In genomic region chr8:57332676-57333482, GRCm38 (mm10) we compare ENCODE assay signal across 12 mouse cellular contexts. TPM values are rescaled to one million over a fixed set of nuclear protein-coding genes. Genes with fewer than 3 reads are reported as not detected.
DNase-seq lines count a peak whose midpoint lies in the region; ATAC-seq lines count a peak whose summit lies in the region.
"Had no signal": no experiment of that assay in that cellular context is flagged by ENCODE, and none has a peak within 500 bp of the region (broad histone marks: within the 10 kb centered on the region; RNA-seq: fewer than 3 reads in every experiment).

No protein-coding gene starts in this region.

- 1% methylated on average over 26 of the region's 26 CpGs for WGBS in lung, embryonic 15.5 days
- WGBS in heart, embryonic 11.5 days (ENCODE audit: insufficient replicate concordance), result under 1% methylated on average over 26 of the region's 26 CpGs
- WGBS in intestine, embryonic 16.5 days, result 3% methylated on average over 26 of the region's 26 CpGs
- 6% methylated on average over 26 of the region's 26 CpGs for WGBS in stomach, embryonic 14.5 days

- no peak for DNase-seq in lung, postnatal 10 days
- DNase-seq in spleen, postnatal 36 days (ENCODE audit: low spot score in 2 of 2), result no peak
- no peak for DNase-seq in adrenal gland, postnatal 25 days
- DNase-seq: thymus, adult 2 months had no signal

- peaks cover 19% of the 10 kb centered on the region for H3K4me1 ChIP-seq in lung, embryonic 15.5 days
- H3K4me1 ChIP-seq in heart, embryonic 11.5 days (ENCODE audit: control insufficient read depth, insufficient read depth, low read length), result peaks cover 21% of the 10 kb centered on the region
- 0 out of 2 replicates have a peak, but pooled peaks cover 3% of the 10 kb centered on the region for H3K4me1 ChIP-seq in intestine, embryonic 16.5 days (ENCODE audit: control insufficient read depth, insufficient read depth, low read length)
- H3K4me1 ChIP-seq in stomach, embryonic 14.5 days (ENCODE audit: control insufficient read depth, insufficient read depth, low read length), result peaks cover 9% of the 10 kb centered on the region; the same call in 1 of the 2 replicates

- H3K9me3 ChIP-seq in lung, embryonic 15.5 days, result no peaks in the 10 kb centered on the region
- no peaks in the 10 kb centered on the region for H3K9me3 ChIP-seq in heart, embryonic 11.5 days (replicated peaks; ENCODE audit: control insufficient read depth, low read length)
- H3K9me3 ChIP-seq in intestine, embryonic 16.5 days (ENCODE audit: control insufficient read depth, low read length), result no peaks in the 10 kb centered on the region
- no peaks in the 10 kb centered on the region for H3K9me3 ChIP-seq in stomach, embryonic 14.5 days (ENCODE audit: control insufficient read depth, low read depth, low read length)
- H3K9me3 ChIP-seq: forebrain, embryonic 12.5 days; kidney, embryonic 15.5 days; neural tube, embryonic 13.5 days had no signal

- no peak overlapping the region for H3K27ac ChIP-seq in lung, embryonic 15.5 days
- H3K27ac ChIP-seq in heart, embryonic 11.5 days (ENCODE audit: low read depth, low read length), result peak overlapping the region; percentile 99
- peak overlapping the region; percentile 72 for H3K27ac ChIP-seq in intestine, embryonic 16.5 days (ENCODE audit: low read length)
- H3K27ac ChIP-seq in stomach, embryonic 14.5 days (ENCODE audit: low read length), result peak overlapping the region; percentile 85
- H3K27ac ChIP-seq: forebrain, embryonic 12.5 days; kidney, embryonic 15.5 days; neural tube, embryonic 13.5 days had no signal

- H3K4me3 ChIP-seq in lung, embryonic 15.5 days, result peak overlapping the region; percentile 17; the same call in 1 of the 2 replicates
- peak overlapping the region; percentile 56 for H3K4me3 ChIP-seq in heart, embryonic 11.5 days (ENCODE audit: low read depth, low read length)
- peak overlapping the region; percentile 43 for H3K4me3 ChIP-seq in intestine, embryonic 16.5 days (ENCODE audit: low read length)
- peak overlapping the region; percentile 28 for H3K4me3 ChIP-seq in stomach, embryonic 14.5 days (ENCODE audit: low read depth, low read length)
- H3K4me3 ChIP-seq: forebrain, embryonic 12.5 days; neural tube, embryonic 13.5 days had no signal

- H3K36me3 ChIP-seq in lung, embryonic 15.5 days, result no peaks in the 10 kb centered on the region
- no peaks in the 10 kb centered on the region for H3K36me3 ChIP-seq in heart, embryonic 11.5 days (ENCODE audit: control insufficient read depth, insufficient read depth, low read length)
- no peaks in the 10 kb centered on the region for H3K36me3 ChIP-seq in intestine, embryonic 16.5 days (ENCODE audit: control insufficient read depth, insufficient read depth, low read length)
- no peaks in the 10 kb centered on the region for H3K36me3 ChIP-seq in stomach, embryonic 14.5 days (ENCODE audit: control insufficient read depth, insufficient read depth, low read length)
- H3K36me3 ChIP-seq: forebrain, embryonic 12.5 days; kidney, embryonic 15.5 days; neural tube, embryonic 13.5 days had no signal

- no peak for ATAC-seq in lung, embryonic 15.5 days (ENCODE audit: borderline replicate concordance, extremely low read depth, low FRiP score, low TSS enrichment)
- ATAC-seq in heart, embryonic 11.5 days (replicated peaks; ENCODE audit: insufficient number of reproducible peaks, low FRiP score, low TSS enrichment), result no peak
- no peak for ATAC-seq in intestine, embryonic 16.5 days
- ATAC-seq in stomach, embryonic 14.5 days (ENCODE audit: insufficient number of reproducible peaks, insufficient read depth, low FRiP score, low read depth), result no peak

- H3K27me3 ChIP-seq in lung, embryonic 15.5 days, result peaks cover 100% of the 10 kb centered on the region
- H3K27me3 ChIP-seq in heart, embryonic 11.5 days (ENCODE audit: control insufficient read depth, insufficient read depth, low read length), result no peaks in the 10 kb centered on the region
- H3K27me3 ChIP-seq in intestine, embryonic 16.5 days (replicated peaks; ENCODE audit: control insufficient read depth, insufficient read depth, low read length), result peaks cover 28% of the 10 kb centered on the region
- H3K27me3 ChIP-seq in stomach, embryonic 14.5 days (ENCODE audit: control insufficient read depth, insufficient read depth, low read length), result peaks cover 3% of the 10 kb centered on the region; the same call in 1 of the 2 replicates

- no peak overlapping the region; the same call in 1 of the 2 replicates for H3K4me2 ChIP-seq in lung, embryonic 15.5 days
- H3K4me2 ChIP-seq in heart, embryonic 11.5 days, result peak overlapping the region; percentile 74
- H3K4me2 ChIP-seq in intestine, embryonic 16.5 days (ENCODE audit: low read depth, low read length), result peak overlapping the region; percentile 49
- peak overlapping the region; percentile 45 for H3K4me2 ChIP-seq in stomach, embryonic 14.5 days (replicated peaks; ENCODE audit: low read depth, low read length)
- H3K4me2 ChIP-seq: forebrain, embryonic 12.5 days; neural tube, embryonic 13.5 days had no signal

- no peak overlapping the region for H3K9ac ChIP-seq in lung, embryonic 15.5 days
- peak overlapping the region; percentile 85 for H3K9ac ChIP-seq in heart, embryonic 11.5 days (ENCODE audit: low read depth, low read length)
- H3K9ac ChIP-seq in intestine, embryonic 16.5 days (ENCODE audit: low read depth, low read length), result peak overlapping the region; percentile 61
- peak overlapping the region; percentile 47 for H3K9ac ChIP-seq in stomach, embryonic 14.5 days (replicated peaks; ENCODE audit: low read depth, low read length)
- H3K9ac ChIP-seq: forebrain, embryonic 12.5 days; kidney, embryonic 15.5 days; neural tube, embryonic 13.5 days had no signal

RNA-seq across cellular contexts. Expression of gene Hand2, which starts 12.1 kb away (rescaled TPM):
- 0.35 and 0.84 TPM in 2 replicates for polyA plus RNA-seq in lung, embryonic 15.5 days (2015; fragmentation: Nextera tagmentation; extraction: Ambion mirVana)
- 17.2 and 17.9 TPM in 2 replicates for polyA plus RNA-seq in heart, embryonic 11.5 days (2014; fragmentation: Nextera tagmentation; extraction: Ambion mirVana)
- 4.1 and 5.1 TPM in 2 replicates for polyA plus RNA-seq in intestine, embryonic 16.5 days (2015; fragmentation: Nextera tagmentation; extraction: Ambion mirVana)
- polyA plus RNA-seq in stomach, embryonic 14.5 days (2014; fragmentation: Nextera tagmentation; extraction: Ambion mirVana), result 17.7 and 18.3 TPM in 2 replicates
- total RNA-seq in adrenal gland, postnatal 25 days (2021), result 31.1 and 40.4 TPM in 2 replicates
- total RNA-seq: common myeloid progenitor, adult 5-6 weeks had no signal
- polyA plus RNA-seq: forebrain, embryonic 12.5 days had no signal
